Mouse (Mus musculus): Measurements from ENCODE around the gene Amer2. TPM values are rescaled to one million over a fixed set of nuclear protein-coding genes. Genes with fewer than 3 reads are reported as not detected.

Amer2 gene
- polyA plus RNA-seq, 1 experiment from 2014 or later, result 13.5 TPM

DNA sequence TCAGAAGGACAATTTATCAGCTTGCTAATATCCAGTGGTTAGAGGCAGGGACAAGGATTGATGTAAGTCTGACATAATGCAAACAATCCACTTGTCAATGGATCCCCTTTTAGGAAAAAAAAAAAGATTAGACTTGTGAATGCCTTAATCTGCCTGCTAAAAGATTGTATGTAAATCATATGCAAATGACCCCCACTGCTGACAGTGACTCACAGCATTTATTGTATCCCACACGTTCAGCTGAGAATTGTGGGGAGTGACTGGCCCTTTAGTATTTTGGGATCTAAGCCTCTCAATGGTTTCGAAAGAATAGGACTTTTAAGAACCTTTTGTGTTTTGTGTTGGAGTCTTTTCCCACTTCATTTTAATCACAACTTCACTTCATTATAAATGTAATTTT is 30.2 kb downstream of the Amer2 start:
- Histone ChIP-seq H3K4me1 (replicated peaks) (peaks cover 26% of the 10 kb centered on the region), H3K4me3 (no peak overlapping the region), H3K9me3 (no peaks in the 10 kb centered on the region), H3K27me3 (ENCODE audit: insufficient read depth, poor library complexity, severe bottlenecking) (no peaks in the 10 kb centered on the region), H3K36me3 (no peaks in the 10 kb centered on the region), H3K27ac (no peak overlapping the region)
- no peak for DNase-seq (ENCODE audit: low spot score)
- 59% methylated on average over 2 of the region's 2 CpGs for WGBS

DNA sequence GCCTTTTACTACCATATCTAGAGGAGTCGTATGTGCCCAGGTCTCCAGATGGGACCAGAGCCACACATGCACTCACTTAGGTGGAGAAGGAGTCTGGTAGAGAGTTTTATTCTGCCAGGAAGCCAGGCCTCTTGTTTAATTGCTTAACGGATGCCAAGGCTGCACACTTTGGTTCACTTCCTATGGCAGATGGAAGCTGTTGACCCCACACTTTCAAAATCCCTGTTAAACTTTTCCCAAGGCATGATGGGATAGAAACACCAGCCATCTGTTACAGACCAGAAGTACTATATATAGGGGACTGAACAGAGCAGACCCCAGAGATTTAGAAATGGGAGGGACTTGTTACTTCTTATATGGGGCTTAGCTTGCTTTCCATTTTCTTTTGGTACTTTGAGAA is 32.8 kb downstream of the Amer2 start:
- no peaks in the 10 kb centered on the region for H3K9me3 ChIP-seq
- no peak overlapping the region for H3K4me3 ChIP-seq
- H3K36me3 ChIP-seq, result no peaks in the 10 kb centered on the region
- H3K4me1 ChIP-seq (replicated peaks), result peaks cover 32% of the 10 kb centered on the region
- WGBS, result 93% methylated on average over 2 of the region's 2 CpGs
- H3K27ac ChIP-seq, result no peak overlapping the region
- H3K27me3 ChIP-seq (ENCODE audit: insufficient read depth, poor library complexity, severe bottlenecking), result no peaks in the 10 kb centered on the region
- no peak for DNase-seq (ENCODE audit: low spot score)

DNA sequence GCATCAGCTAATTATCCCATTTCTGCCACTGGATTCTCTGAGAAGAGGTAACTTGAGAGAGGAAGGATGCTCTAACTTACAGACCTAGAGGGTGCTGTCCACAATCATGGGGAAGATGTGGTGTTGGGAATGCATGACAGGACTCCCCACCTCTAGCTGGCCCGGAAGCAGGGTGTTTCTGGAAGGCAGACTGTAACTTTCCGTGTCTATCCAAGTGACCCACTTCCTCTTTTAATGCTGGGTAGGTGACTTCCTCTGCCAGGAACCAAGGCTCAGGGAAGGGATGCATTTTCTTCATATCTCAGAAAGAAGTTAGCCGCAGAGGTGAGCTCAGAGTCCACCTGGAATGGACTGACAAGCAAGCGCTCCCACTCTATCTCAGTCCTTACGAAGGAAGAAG is 33.5 kb downstream of the Amer2 start:
- DNase-seq (ENCODE audit: low spot score), result no peak
- no peaks in the 10 kb centered on the region for H3K27me3 ChIP-seq (ENCODE audit: insufficient read depth, poor library complexity, severe bottlenecking)
- no peaks in the 10 kb centered on the region for H3K9me3 ChIP-seq
- no peaks in the 10 kb centered on the region for H3K36me3 ChIP-seq
- no peak overlapping the region for H3K4me3 ChIP-seq
- H3K27ac ChIP-seq, result no peak overlapping the region
- peaks cover 32% of the 10 kb centered on the region for H3K4me1 ChIP-seq (replicated peaks)
- WGBS, result 91% methylated on average over 5 of the region's 5 CpGs

DNA sequence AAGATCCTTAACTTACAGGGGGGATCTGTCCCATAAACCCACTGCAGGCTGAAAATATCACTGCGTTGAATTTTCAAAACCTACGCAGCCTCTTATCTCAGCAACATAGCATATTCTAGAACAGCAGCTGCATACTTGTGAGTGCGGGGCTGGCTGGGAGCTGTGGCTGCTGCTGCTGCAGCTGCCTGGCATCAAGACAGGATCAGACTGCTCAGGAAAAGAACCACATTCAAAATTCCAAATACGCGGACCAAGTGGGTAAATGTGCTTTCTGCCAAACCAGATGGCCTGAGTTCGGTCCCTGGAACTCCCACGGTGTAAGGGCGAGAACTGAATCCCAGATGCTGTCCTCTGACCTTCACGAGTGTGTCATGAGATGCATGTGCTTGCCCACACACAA is 34.3 kb downstream of the Amer2 start:
- Histone ChIP-seq H3K9me3 (no peaks in the 10 kb centered on the region), H3K36me3 (no peaks in the 10 kb centered on the region), H3K27me3 (ENCODE audit: insufficient read depth, poor library complexity, severe bottlenecking) (no peaks in the 10 kb centered on the region), H3K4me3 (no peak overlapping the region), H3K4me1 (replicated peaks) (peaks cover 29% of the 10 kb centered on the region), H3K27ac (no peak overlapping the region)
- no peak for DNase-seq (ENCODE audit: low spot score)
- 81% methylated on average over 9 of the region's 9 CpGs for WGBS

DNA sequence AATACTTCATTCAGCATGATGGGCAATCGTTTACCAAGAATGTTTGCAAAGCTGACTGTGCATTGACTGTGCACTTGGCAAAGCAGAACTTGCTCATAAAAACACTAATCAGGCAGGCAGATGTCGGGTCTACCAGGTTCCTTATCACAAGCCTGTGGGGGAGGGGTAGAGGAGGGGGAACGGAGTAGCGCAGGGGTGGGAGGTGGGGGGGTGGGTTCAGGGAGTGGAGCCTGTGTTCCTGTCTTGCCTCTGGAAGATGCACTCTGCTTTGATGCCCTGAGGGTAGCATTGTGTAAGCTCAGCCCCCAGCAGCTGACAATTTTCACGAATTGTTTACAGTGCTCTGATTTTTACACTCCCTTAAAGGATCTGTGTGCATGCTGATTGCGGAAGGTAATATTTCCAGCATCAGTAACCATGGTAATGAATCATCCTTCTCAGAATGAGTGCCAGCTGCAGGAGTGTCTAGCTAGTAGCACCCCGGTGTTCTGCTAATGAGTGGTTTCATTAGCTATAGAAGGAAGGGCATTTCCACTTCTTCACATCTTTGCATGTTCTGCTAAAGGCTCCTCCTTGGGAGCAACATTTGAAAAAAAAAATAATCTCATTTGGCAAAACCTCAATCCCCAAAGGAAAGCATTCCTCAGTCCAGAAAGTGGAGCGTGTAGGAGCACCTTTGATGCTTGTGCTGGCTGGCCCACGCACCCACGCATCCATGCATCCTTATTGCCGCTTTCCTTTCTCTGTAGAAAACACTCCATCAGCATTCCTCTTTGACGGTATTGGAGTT is 36.8 kb downstream of the Amer2 start:
- H3K27me3 ChIP-seq (ENCODE audit: insufficient read depth, poor library complexity, severe bottlenecking), result no peaks in the 10 kb centered on the region
- 43% methylated on average over 12 of the region's 12 CpGs for WGBS
- no peak overlapping the region for H3K4me3 ChIP-seq
- H3K9me3 ChIP-seq, result no peaks in the 10 kb centered on the region
- peaks cover 23% of the 10 kb centered on the region for H3K4me1 ChIP-seq (replicated peaks)
- peak overlapping the region; percentile 70 for H3K27ac ChIP-seq
- peak; percentile 32 for DNase-seq (ENCODE audit: low spot score)
- no peaks in the 10 kb centered on the region for H3K36me3 ChIP-seq

DNA sequence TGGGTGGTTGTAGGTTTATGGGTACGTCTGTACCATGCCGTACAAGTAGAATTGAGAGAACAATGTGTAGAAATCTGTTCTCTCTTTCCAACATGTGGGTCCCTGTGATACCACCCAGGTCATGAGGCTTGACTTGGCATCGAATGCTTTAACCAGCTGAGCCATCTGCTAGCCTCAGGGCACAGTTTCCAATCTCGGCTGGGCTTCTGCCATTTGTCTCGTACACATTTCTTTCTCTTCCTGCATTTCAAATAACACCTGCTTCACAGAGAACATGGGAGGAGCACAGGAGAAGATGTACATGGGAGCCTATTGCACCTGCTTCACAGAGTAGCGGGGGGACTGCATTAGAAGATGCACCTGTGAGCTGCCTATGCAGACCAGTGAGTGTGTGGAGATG is 38.2 kb downstream of the Amer2 start:
- 88% methylated on average over 6 of the region's 6 CpGs for WGBS
- H3K9me3 ChIP-seq, result no peaks in the 10 kb centered on the region
- H3K4me3 ChIP-seq, result no peak overlapping the region
- DNase-seq (ENCODE audit: low spot score), result no peak
- H3K36me3 ChIP-seq, result no peaks in the 10 kb centered on the region
- H3K4me1 ChIP-seq (replicated peaks), result peaks cover 23% of the 10 kb centered on the region
- no peaks in the 10 kb centered on the region for H3K27me3 ChIP-seq (ENCODE audit: insufficient read depth, poor library complexity, severe bottlenecking)
- H3K27ac ChIP-seq, result no peak overlapping the region

DNA sequence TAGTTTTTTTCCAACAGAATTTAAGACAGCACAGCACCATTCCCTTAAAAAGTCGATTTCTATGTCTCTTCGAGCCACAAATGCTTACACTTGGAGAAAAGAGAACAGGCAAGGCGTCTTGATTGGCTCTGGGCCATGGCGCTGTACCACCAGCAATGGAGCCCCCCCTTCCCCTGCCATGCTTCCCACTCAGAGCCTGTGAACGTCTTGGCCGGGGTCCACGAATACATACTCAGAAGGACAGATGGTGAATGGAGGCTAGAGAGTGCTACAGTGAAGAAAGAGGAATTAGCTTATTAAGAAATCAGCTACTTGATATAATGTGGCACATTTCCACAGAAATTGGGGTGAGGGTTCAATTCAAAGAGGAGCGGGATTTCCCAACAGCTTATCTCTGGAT is 41.6 kb downstream of the Amer2 start:
- no peaks in the 10 kb centered on the region for H3K27me3 ChIP-seq (ENCODE audit: insufficient read depth, poor library complexity, severe bottlenecking)
- no peak overlapping the region for H3K4me3 ChIP-seq
- WGBS, result 88% methylated on average over 8 of the region's 8 CpGs
- H3K4me1 ChIP-seq (replicated peaks), result peaks cover 15% of the 10 kb centered on the region
- no peak for DNase-seq (ENCODE audit: low spot score)
- no peaks in the 10 kb centered on the region for H3K9me3 ChIP-seq
- no peaks in the 10 kb centered on the region for H3K36me3 ChIP-seq
- H3K27ac ChIP-seq, result no peak overlapping the region

DNA sequence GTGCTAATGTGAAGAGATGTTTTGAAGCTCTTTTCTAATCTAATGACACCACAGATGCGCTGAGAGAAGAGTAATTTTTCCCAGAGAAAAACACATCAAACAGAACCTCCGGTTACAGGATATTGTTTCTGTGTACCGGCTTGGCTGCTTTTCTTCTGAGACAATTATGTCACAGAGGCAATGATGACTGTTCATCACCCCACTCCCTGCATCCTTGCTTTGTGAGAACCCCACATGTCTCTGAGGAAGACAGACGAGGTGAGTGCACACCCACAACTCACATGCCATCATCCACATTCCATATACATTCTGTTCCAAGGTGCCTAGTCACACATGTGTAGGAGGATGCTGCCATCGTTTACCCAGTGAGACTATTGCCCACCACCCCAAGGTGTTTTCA is 44.9 kb downstream of the Amer2 start:
- Histone ChIP-seq H3K27ac (no peak overlapping the region), H3K4me1 (replicated peaks) (0 out of 2 replicates have a peak, but pooled peaks cover 4% of the 10 kb centered on the region), H3K36me3 (no peaks in the 10 kb centered on the region), H3K4me3 (no peak overlapping the region), H3K9me3 (no peaks in the 10 kb centered on the region), H3K27me3 (ENCODE audit: insufficient read depth, poor library complexity, severe bottlenecking) (no peaks in the 10 kb centered on the region)
- WGBS, result 83% methylated on average over 5 of the region's 5 CpGs
- DNase-seq (ENCODE audit: low spot score), result no peak

DNA sequence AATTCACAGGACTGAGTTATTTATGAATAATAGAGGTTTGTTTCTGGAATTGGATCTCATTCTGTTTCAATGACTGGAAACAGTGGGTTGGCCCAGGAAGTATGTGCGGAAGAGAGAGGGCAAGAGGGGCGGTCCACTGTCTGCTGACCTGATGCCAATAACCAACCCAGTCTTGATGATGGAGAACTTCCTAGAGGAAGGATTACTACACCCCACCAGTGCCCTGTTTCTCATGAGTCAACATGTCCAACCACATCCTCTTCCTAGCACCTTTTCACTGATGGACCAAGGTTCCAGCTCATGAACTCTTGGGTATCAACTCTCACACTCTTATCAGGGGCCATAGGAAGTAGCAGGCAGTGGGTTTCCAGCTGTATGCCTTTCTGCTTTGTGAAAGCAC is 49.9 kb downstream of the Amer2 start:
- no peak overlapping the region for H3K4me3 ChIP-seq
- no peaks in the 10 kb centered on the region for H3K27me3 ChIP-seq (ENCODE audit: insufficient read depth, poor library complexity, severe bottlenecking)
- H3K27ac ChIP-seq, result no peak overlapping the region
- DNase-seq (ENCODE audit: low spot score), result no peak
- H3K9me3 ChIP-seq, result no peaks in the 10 kb centered on the region
- H3K4me1 ChIP-seq (replicated peaks), result peaks cover 8% of the 10 kb centered on the region
- no peaks in the 10 kb centered on the region for H3K36me3 ChIP-seq
- WGBS, result 92% methylated on average over 2 of the region's 2 CpGs

DNA sequence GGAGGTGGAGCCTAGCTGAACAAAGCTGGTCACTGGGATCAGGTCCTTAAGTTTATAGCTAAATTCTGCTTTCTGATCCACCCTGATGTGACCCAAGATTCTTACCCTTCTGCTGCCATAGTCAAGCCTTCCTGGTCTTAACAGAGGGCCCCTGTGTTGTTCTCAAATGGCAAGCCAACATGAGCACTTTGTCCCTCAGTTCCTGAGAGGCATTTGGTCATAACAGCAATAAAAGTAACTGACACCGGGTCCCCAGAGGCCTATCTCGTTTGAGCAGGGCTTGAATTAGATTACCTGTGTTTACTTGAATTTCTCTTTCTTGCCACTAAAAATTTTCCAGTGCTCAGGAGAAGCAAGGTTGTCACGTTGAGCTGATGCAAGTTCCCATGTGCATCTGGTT is 51.1 kb downstream of the Amer2 start:
- no peak overlapping the region for H3K27ac ChIP-seq
- H3K36me3 ChIP-seq, result no peaks in the 10 kb centered on the region
- H3K9me3 ChIP-seq, result no peaks in the 10 kb centered on the region
- H3K27me3 ChIP-seq (ENCODE audit: insufficient read depth, poor library complexity, severe bottlenecking), result no peaks in the 10 kb centered on the region
- H3K4me1 ChIP-seq (replicated peaks), result peaks cover 18% of the 10 kb centered on the region
- no peak for DNase-seq (ENCODE audit: low spot score)
- WGBS, result 80% methylated on average over 3 of the region's 3 CpGs
- H3K4me3 ChIP-seq, result no peak overlapping the region

DNA sequence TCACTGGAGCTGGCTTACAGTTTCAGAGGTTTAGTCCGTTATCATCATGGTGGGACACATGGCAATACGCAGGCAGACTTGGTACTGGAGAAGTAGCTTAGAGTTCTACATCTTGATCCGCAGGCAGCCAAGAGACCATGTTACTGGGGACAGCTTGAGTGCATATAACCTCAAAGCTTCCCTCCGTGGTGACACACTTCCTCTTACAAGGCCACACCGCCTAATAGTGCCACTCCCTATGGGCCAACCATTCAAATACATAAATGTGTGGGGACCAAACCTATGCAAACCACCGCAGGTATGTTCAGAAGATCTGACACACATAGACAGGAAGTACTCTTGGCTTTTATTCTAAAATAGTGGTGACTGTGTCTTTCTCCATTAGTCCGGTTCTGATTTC is 52.5 kb downstream of the Amer2 start:
- H3K27me3 ChIP-seq (ENCODE audit: insufficient read depth, poor library complexity, severe bottlenecking), result 0 out of 2 replicates have a peak, but pooled peaks cover 3% of the 10 kb centered on the region
- 90% methylated on average over 7 of the region's 7 CpGs for WGBS
- no peaks in the 10 kb centered on the region for H3K36me3 ChIP-seq
- DNase-seq (ENCODE audit: low spot score), result no peak
- H3K27ac ChIP-seq, result no peak overlapping the region
- H3K4me3 ChIP-seq, result no peak overlapping the region
- peaks cover 27% of the 10 kb centered on the region for H3K4me1 ChIP-seq (replicated peaks)
- no peaks in the 10 kb centered on the region for H3K9me3 ChIP-seq

DNA sequence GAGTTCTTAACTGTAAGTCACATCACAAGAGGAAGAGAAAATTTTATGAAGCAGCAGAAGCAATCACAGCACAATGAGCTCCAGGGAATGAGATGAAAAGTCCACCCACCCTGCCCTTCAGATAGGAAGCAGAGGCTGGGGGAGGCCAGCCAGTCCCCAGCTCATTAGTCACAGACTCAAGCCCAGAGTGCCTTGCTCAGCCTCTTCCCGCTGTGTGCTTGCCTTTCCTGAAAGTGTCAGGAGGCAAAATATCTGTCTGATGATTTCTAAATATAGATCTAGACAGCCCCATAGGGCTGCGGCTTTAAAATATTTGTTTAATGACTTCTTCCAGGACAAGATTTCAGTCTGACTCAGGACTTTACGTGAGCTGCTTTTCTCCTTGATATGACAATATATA is 54.8 kb downstream of the Amer2 start:
- peak overlapping the region; percentile 69; the same call in 1 of the 2 replicates for H3K27ac ChIP-seq
- H3K4me3 ChIP-seq, result no peak overlapping the region
- 77% methylated on average over 3 of the region's 3 CpGs for WGBS
- peaks cover 27% of the 10 kb centered on the region for H3K4me1 ChIP-seq (replicated peaks)
- H3K27me3 ChIP-seq (ENCODE audit: insufficient read depth, poor library complexity, severe bottlenecking), result 0 out of 2 replicates have a peak, but pooled peaks cover 3% of the 10 kb centered on the region
- DNase-seq (ENCODE audit: low spot score), result no peak
- no peaks in the 10 kb centered on the region for H3K36me3 ChIP-seq
- no peaks in the 10 kb centered on the region for H3K9me3 ChIP-seq

DNA sequence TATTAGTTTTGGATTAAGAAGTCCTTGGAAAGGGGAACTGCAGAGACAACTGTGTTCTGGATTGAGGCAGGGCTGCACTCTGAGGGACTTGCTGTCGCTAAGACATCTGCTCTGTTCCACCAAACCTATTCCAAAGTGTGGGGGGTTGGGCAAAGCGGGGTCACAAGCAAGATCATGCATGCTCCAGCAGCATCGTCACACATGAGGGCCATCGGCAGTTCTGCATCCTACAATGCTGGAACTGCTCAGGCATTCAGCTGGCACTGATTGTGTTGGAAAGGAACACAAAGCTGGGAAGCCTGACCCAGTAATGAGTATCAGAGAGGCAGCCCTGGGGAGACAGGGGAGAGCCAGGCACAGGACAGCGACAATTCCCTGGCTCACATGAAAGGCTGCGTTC is 56.5 kb downstream of the Amer2 start:
- Histone ChIP-seq H3K36me3 (no peaks in the 10 kb centered on the region), H3K4me1 (replicated peaks) (peaks cover 27% of the 10 kb centered on the region), H3K27ac (peak overlapping the region; percentile 69), H3K27me3 (ENCODE audit: insufficient read depth, poor library complexity, severe bottlenecking) (0 out of 2 replicates have a peak, but pooled peaks cover 3% of the 10 kb centered on the region), H3K4me3 (no peak overlapping the region), H3K9me3 (no peaks in the 10 kb centered on the region)
- peak; percentile 38 for DNase-seq (ENCODE audit: low spot score)
- 38% methylated on average over 6 of the region's 6 CpGs for WGBS

Measured in hindbrain, embryonic 10.5 days (tissue).